Mouse (Mus musculus): ENCODE results near the gene Map10. TPM values are rescaled to one million over a fixed set of nuclear protein-coding genes. Genes with fewer than 3 reads are reported as not detected.

The Map10 gene
- polyA plus RNA-seq, 1 experiment: 0.48 TPM

- Histone ChIP-seq H3K27ac (replicated peaks; ENCODE audit: low read depth, low read length) (no peak overlapping the region), H3K4me3 (ENCODE audit: insufficient read depth, low read depth, low read length) (no peak overlapping the region), H3K4me1 (ENCODE audit: control insufficient read depth, insufficient read depth, insufficient read length, low read length) (no peaks in the 10 kb centered on the region)
These were observed 49.3 kb downstream of the Map10 start for GRCm38 (mm10) chr8:125718914-125719313.

GRCm38 (mm10) chr8:125722675-125723074, 53.1 kb downstream of the Map10 start:
- Histone ChIP-seq H3K27ac (replicated peaks; ENCODE audit: low read depth, low read length) (no peak overlapping the region), H3K4me3 (ENCODE audit: insufficient read depth, low read depth, low read length) (no peak overlapping the region), H3K4me1 (ENCODE audit: control insufficient read depth, insufficient read depth, insufficient read length, low read length) (no peaks in the 10 kb centered on the region; the same call in 1 of the 2 replicates)

Other genes starting within 250 kb of the Map10 start
- 2.4 and 3.5 TPM in 2 replicates for gene Sipa1l2, start 100.0 kb upstream of the Map10 start, polyA plus RNA-seq (2012; ENCODE audit: insufficient read depth, insufficient read length, missing spikeins)
- 9.6 and 13.7 TPM in 2 replicates for gene Ntpcr, start 60.1 kb downstream of the Map10 start, polyA plus RNA-seq (2012; ENCODE audit: insufficient read depth, insufficient read length, missing spikeins)
- not detected in 2 replicates for gene Pcnx2, start 228.5 kb downstream of the Map10 start, polyA plus RNA-seq (2012; ENCODE audit: insufficient read depth, insufficient read length, missing spikeins)
- gene Map3k21, start 240.6 kb downstream of the Map10 start, polyA plus RNA-seq (2012; ENCODE audit: insufficient read depth, insufficient read length, missing spikeins): not detected in 2 replicates

All from brown adipose tissue, adult 24 weeks (tissue).